ENCODE assay signal across 11 mouse cellular contexts in the genomic region with DNA sequence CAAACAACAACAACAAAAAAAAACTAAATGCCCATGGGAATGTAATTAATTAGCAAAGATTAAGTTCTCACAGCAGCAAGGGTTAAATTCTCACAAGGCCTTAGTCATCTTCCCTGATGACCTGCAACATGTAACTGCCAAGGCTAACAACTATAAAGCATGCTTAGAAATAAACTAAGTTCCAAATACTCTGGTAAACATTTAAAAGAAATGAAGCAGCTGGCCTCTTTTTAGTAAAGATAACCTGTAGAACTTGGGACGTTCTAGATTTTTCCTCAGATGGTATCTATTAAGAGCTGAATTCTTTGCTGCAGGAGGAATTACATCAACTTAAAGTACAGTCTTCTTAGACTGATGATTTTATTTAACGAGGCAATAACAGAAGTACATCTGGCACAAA.
"Had no signal": no experiment of that assay in that cellular context is flagged by ENCODE, and none has a peak within 500 bp of the region (broad histone marks: within the 10 kb centered on the region; RNA-seq: fewer than 3 reads in every experiment).

No protein-coding gene starts in this region.

- H3K9me3 ChIP-seq: kidney, embryonic 15.5 days; limb, embryonic 10.5 days; liver, embryonic 15.5 days; midbrain, embryonic 13.5 days; neural tube, embryonic 15.5 days had no signal

- H3K9ac ChIP-seq: kidney, embryonic 15.5 days; liver, embryonic 15.5 days; midbrain, embryonic 13.5 days; neural tube, embryonic 15.5 days had no signal

- H3K27ac ChIP-seq: left cerebral cortex, adult 2 months; limb, embryonic 10.5 days; liver, embryonic 15.5 days; midbrain, embryonic 13.5 days; neural tube, embryonic 15.5 days; stomach, postnatal 0 days had no signal

- H3K36me3 ChIP-seq: kidney, embryonic 15.5 days; limb, embryonic 10.5 days; liver, embryonic 15.5 days; midbrain, embryonic 13.5 days; neural tube, embryonic 15.5 days had no signal

- H3K4me1 ChIP-seq: kidney, embryonic 15.5 days; liver, embryonic 15.5 days; midbrain, embryonic 13.5 days; neural tube, embryonic 15.5 days had no signal

- DNase-seq: kidney, postnatal 25 days; right cerebral cortex, adult 18-20 months; thymus, postnatal 4 days had no signal

- ATAC-seq: midbrain, embryonic 13.5 days had no signal

- H3K4me3 ChIP-seq: kidney, embryonic 15.5 days; left cerebral cortex, adult 2 months; limb, embryonic 10.5 days; liver, embryonic 15.5 days; midbrain, embryonic 13.5 days; neural tube, embryonic 15.5 days had no signal

- H3K27me3 ChIP-seq: kidney, embryonic 15.5 days; liver, embryonic 15.5 days; midbrain, embryonic 13.5 days; neural tube, embryonic 15.5 days had no signal

- H3K4me2 ChIP-seq: kidney, embryonic 15.5 days; liver, embryonic 11.5 days; liver, embryonic 15.5 days; midbrain, embryonic 13.5 days; neural tube, embryonic 15.5 days had no signal
